Mouse (Mus musculus) brain, adult 10 weeks (tissue): ENCODE data around the gene Ypel3. TPM values are rescaled to one million over a fixed set of nuclear protein-coding genes. Genes with fewer than 3 reads are reported as not detected.

Experiments
- polyA plus RNA-seq: library from polyadenylated mRNA; stranded (reverse); fragments of 350-450 nt; fragmentation: Illumina TruSeq; extraction: RNeasy Lipid Tissue Mini Kit (QIAGEN cat#74804); gene quantifications from one replicate; pipeline ENCODE4 v1.2.3, GENCODE M21; 2015; ENCODE audit warnings: low read depth, low replicate concordance

Ypel3 gene
- polyA plus RNA-seq, result 387 TPM

DNA sequence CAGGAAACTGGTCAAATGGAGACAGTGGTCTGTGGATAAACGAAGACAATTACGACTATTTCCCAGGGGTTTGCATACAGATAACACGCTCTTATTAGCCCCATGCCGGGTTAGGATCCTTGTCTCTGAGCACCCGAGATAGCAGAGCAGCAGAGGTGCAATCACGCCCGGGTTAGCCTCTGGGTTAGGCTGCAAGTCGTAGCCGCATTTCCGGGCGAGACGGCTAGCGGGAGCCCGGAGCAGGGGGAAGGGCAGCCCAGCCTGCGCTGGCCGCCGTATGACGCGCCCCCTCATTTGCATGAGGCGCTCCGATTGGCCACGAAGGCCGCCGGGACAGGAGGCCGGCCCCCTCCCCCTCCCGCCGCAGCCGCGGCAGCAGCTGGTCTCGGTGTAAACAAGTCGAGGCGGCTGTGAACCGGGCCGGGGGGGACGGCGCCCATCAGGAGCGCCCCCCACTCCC is at the start of gene Ypel3:
TSS of gene Ypel3 (plus strand) at position 358 of the 460 bp plus-strand sequence.

DNA sequence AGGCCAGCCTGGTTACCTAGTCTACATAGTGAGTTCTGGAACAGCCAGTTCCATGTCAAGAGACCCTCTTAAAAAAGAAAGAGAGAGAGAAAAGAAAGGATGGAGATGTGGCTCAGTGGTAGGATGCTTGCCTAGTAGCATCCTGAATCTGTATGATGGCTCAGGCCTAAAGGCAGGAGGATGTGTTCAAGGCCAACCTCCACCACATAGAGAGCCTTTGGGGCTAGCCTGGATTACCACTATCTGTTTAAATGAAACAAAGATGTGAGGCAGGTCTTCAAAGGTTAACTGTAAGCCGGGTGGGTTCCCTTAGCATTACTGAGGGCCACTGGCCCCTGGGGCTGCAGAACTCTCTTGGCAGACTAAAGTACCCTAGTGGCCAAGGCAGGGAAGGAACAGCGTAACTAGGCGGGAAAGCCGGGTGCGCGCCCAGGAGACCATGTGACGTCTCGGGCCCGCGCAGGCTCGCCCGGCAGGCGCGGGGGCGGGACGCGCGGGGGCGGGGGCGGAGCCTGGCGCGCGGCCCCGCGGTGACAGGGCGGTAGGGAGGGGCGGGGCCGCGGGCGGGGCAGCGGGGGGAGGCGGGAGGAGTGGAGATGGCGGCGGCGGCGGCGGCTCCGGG is 17.6 kb upstream of the Ypel3 start, which contains the start of gene Mapk3:
TSS of gene Mapk3 (plus strand) at position 552 of the 622 bp plus-strand sequence.

DNA sequence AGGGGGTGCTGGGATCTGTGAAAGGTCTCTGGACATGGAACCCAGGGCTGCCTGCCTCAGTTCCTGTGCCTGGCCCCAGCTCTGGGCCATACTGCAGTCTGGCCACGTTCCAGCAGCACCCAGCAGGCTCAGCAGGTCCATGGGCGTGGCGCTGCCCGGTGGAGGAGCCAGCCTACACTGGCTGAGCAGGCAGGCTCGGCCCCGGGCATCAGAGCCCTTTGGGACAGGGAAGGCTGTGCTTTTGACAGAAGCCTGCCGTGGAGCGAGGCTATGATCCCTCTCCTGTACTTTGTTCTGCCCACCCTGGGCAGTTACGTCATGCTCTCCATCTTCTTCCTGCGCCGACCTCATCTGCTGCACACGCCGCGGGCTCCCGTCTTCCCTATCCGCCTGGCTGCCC is 10.6 kb upstream of the Ypel3 start, which contains the start of gene Gdpd3:
TSS of gene Gdpd3 (plus strand) at position 134 of the 400 bp plus-strand sequence.

DNA sequence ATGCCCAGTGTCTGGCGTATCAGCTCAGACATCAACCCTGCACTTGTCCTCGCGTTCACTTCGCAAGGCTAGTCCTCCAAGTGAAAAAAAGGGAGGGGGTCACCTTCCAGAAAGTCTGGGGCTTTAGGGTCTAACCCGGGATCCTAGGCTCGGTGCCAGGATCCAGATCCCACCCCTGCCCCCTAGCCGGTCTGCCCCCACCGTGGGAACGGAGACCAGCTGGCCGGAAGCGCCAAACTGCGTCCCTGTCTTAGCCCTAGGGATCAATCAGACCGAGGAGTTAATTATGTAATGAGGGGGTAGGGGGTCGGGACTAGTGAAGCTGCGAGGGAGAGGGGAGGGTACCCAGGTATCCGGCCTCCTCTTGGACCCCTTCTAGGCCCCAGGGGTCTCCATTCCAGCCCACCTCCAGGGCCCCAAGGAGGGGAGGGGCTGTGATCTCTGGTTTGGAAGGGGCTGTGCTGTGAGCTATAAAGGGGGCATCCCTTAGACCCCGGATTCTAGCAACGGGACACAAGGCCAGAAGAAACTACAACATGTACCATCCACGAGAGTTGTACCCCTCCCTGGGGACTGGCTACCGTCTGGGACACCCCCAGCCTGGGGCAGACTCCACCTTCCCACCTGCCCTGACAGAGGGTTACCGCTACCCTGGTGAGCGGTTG is 4.3 kb downstream of the Ypel3 start, which contains the start of gene Tbx6:
TSS of gene Tbx6 (plus strand) at position 513 of the 665 bp plus-strand sequence.

DNA sequence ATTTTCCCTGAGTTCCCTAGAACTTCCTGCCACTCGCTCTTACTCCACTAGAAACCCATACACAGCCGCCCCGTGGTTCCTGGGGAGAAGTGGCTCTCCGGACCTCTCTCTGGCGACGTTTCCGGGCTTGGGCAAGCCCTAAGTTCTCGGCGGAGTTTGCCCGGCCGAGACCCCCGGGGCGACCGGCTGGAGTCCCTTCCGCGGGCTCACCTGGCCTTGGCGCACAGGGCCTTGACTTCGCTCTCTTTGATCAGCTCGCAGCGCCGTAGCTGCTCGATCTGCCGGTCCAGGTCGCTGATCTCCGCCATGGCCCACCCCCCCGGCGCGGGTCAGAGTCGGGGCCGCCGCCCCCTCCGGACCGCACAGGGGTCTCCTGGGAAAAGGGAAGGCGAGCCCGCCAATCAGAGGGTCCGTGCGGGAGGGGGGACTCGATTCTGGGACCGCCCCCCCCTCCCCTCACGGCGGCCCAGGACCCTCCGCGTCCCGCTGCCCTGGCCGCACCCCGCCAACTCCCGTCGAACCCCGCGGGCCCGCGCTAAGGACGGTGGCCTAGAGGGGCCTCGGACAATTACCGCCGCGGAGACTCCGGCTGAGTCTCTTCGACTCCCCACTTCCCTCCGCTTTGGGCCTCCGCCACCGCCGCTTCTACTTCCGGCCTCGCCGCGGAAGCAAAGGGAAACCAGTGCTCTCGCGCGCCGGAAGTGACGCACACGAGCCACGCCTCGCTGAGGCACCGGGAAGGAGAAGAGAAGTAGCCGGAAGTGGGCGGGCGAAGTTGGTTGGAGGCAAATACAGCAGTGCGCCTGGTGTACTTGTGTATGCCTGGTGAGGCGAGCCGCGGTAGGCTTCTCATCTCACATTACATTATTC is 15.3 kb downstream of the Ypel3 start, which contains the start of gene Ppp4c:
TSS of gene Ppp4c (minus strand) at position 646 of the 870 bp plus-strand sequence.

DNA sequence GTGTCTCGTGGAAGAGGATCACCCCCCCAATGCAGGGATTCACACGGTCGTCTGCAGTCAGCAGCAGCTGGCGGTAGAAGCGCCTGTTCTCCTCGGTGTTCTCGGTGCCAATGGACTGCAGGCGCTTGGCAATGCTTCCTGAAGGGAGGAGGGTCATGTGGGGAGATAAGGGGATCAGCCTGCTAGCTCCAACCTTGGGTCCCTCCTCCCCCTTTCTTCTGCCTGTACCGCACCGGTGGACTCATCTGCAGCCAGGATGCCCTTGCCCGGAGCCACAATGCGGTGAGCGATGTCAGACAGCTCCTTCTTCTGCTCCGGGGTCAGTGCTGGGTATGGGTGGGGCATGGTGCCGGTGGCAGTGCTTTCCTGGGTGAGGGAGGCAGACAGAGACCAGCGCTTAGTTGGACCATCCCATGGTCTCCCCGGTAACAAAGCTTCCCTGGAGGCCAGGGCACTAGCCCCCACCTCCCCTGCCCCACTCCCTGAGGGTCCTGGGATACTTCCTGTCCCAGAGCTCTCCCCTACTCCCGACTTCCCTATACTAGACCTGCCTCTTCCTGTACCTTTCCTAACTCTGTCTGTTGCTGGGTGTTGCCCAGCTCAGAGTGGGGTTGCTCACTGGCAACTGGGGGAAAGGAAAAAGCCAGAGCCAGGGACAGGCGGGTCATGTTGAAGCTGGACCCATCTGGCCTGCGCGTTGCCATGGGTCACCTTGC is 20.8 kb downstream of the Ypel3 start, which contains the start of gene Fam57b:
TSS of gene Fam57b (plus strand) at position 258 of the 716 bp plus-strand sequence.

Other genes with a start within 250 kb of the Ypel3 start
- 135 TPM for gene Eif3c, start 210.5 kb upstream of the Ypel3 start, polyA plus RNA-seq
- gene Apobr, start 192.0 kb upstream of the Ypel3 start, polyA plus RNA-seq, result 0.80 TPM
- gene Cln3, start 191.1 kb upstream of the Ypel3 start, polyA plus RNA-seq, result 21.6 TPM
- gene Il27, start 182.0 kb upstream of the Ypel3 start, polyA plus RNA-seq, result not detected
- gene Nupr1, start 146.1 kb upstream of the Ypel3 start, polyA plus RNA-seq, result 19.3 TPM
- 22.6 TPM for gene Sgf29, start 127.6 kb upstream of the Ypel3 start, polyA plus RNA-seq
- 21.5 TPM for gene Sult1a1, start 100.5 kb upstream of the Ypel3 start, polyA plus RNA-seq
- gene Bola2, start 81.6 kb upstream of the Ypel3 start, polyA plus RNA-seq, result 64.2 TPM
- gene Slx1b, start 81.2 kb upstream of the Ypel3 start, polyA plus RNA-seq, result 14.6 TPM
- 136 TPM for gene Coro1a, start 69.2 kb upstream of the Ypel3 start, polyA plus RNA-seq
- gene Mapk3, start 17.4 kb upstream of the Ypel3 start, polyA plus RNA-seq, result 169 TPM
- 2.1 TPM for gene Gdpd3, start 10.6 kb upstream of the Ypel3 start, polyA plus RNA-seq
- 1.5 TPM for gene Tbx6, start 4.5 kb downstream of the Ypel3 start, polyA plus RNA-seq
- gene Ppp4c, start 15.5 kb downstream of the Ypel3 start, polyA plus RNA-seq, result 61.6 TPM
- 55.7 TPM for gene Fam57b, start 20.7 kb downstream of the Ypel3 start, polyA plus RNA-seq
- not detected for gene 4930451I11Rik, start 54.7 kb downstream of the Ypel3 start, polyA plus RNA-seq
- gene Doc2a, start 70.5 kb downstream of the Ypel3 start, polyA plus RNA-seq, result 32.7 TPM
- 46.0 TPM for gene Hirip3, start 85.0 kb downstream of the Ypel3 start, polyA plus RNA-seq
- 57.0 TPM for gene Ino80e, start 85.4 kb downstream of the Ypel3 start, polyA plus RNA-seq
- gene Taok2, start 107.7 kb downstream of the Ypel3 start, polyA plus RNA-seq, result 79.3 TPM
- gene Tmem219, start 146.0 kb downstream of the Ypel3 start, polyA plus RNA-seq, result 29.0 TPM
- gene Kctd13, start 151.9 kb downstream of the Ypel3 start, polyA plus RNA-seq, result 159 TPM
- 39.0 TPM for gene Asphd1, start 172.6 kb downstream of the Ypel3 start, polyA plus RNA-seq
- gene Sez6l2, start 173.6 kb downstream of the Ypel3 start, polyA plus RNA-seq, result 234 TPM
- 168 TPM for gene Cdipt, start 199.0 kb downstream of the Ypel3 start, polyA plus RNA-seq
- 0.82 TPM for gene Cdiptos, start 199.1 kb downstream of the Ypel3 start, polyA plus RNA-seq
- 4.3 TPM for gene Mvp, start 237.7 kb downstream of the Ypel3 start, polyA plus RNA-seq
- not detected for gene Pagr1b, start 239.5 kb downstream of the Ypel3 start, polyA plus RNA-seq
- 21.8 TPM for gene Pagr1a, start 240.4 kb downstream of the Ypel3 start, polyA plus RNA-seq
- gene Gm42742, start 244.1 kb downstream of the Ypel3 start, polyA plus RNA-seq, result 57.4 TPM
- gene Prrt2, start 244.3 kb downstream of the Ypel3 start, polyA plus RNA-seq, result 205 TPM